Mouse (Mus musculus) brain, embryonic 14.5 days (tissue): Measurements from ENCODE around the gene Sptb.

Experiments
- CTCF ChIP-seq: fragments of 200-500 bp; IDR thresholded peaks from 2 replicates; pipeline ENCODE4 v1.5.1; 2012; ENCODE audit warnings: inconsistent platforms, mild to moderate bottlenecking, moderate library complexity, borderline replicate concordance; ENCODE audit not compliant: insufficient read depth, insufficient read length; ENCODE audit errors: extremely low read depth
- POLR2A ChIP-seq: fragments of 200-500 bp; IDR thresholded peaks from 2 replicates; pipeline ENCODE4 v1.6.1; 2012; ENCODE audit warnings: mild to moderate bottlenecking, inconsistent platforms, borderline replicate concordance; ENCODE audit not compliant: poor library complexity, insufficient read depth, insufficient read length, severe bottlenecking; ENCODE audit errors: extremely low read depth

GRCm38 (mm10) chr12:76645222-76646110, 64.9 kb downstream of the Sptb start:
- TF ChIP-seq POLR2A = no peak
- TF ChIP-seq CTCF = no peak
